Mouse (Mus musculus): Measurements from ENCODE around the gene Aurkc. TPM values are rescaled to one million over a fixed set of nuclear protein-coding genes. Genes with fewer than 3 reads are reported as not detected.
"Not testable (repeated sequence)": the region's sequence is repeated elsewhere in the genome, so short reads cannot be mapped to it uniquely, and the experiment has no call there.

The Aurkc gene
- not detected for total RNA-seq (2021)
- long read RNA-seq, experiment 1, result 0 reads
- long read RNA-seq, experiment 2, result 0 reads

DNA sequence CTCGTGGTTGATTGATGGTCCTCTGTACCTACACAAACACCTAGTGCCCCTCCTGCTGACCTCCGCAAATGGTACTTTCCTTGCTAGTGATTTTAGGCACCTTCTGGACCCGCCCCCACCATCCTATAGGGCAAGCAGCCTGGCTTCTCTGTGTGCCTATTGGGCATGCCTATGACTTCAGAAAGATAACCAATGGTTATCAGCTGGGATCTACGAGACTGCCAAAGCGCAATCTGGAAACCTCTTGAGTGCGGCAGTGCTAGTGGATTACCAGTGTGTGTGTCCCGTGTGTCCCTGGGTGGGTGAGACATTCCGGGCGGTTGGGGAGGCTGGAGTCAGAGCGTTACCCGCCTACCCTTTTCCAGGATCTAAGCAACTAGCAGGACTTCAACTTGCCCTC is at the start of gene Aurkc:
TSS of gene Aurkc (plus strand) at position 50 of the 400 bp plus-strand sequence.
- DNase-seq (ENCODE audit: low spot score in 2 of 2), result not testable (repeated sequence)

DNA sequence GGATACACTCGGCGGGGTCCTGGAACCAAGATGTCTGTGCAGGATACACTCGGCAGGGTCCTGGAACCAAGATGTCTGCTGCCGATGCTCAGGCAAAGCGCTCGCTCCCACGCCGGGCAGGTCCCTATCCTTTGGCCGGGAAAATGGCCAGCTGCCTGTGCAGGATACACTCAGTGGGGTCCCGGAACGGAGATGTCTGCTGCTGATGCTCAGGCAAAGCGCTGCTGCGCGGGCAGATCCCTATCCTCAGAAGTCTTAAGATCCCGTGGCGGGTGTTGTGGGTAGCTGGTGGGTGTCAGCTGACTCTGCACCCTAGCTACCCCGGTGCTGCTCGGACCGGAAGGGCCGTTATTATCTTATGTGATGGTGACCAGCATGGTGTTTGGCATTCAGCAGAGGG is 47.0 kb upstream of the Aurkc start:
- DNase-seq (ENCODE audit: low spot score in 2 of 2), result not testable (repeated sequence)

GRCm38 (mm10) chr7:6956576-6956975 is 38.5 kb upstream of the Aurkc start:
- no peak for DNase-seq (ENCODE audit: low spot score in 2 of 2)

- no peak for DNase-seq (ENCODE audit: low spot score in 2 of 2)
These were observed 36.5 kb upstream of the Aurkc start for GRCm38 (mm10) chr7:6958574-6958973.

DNA sequence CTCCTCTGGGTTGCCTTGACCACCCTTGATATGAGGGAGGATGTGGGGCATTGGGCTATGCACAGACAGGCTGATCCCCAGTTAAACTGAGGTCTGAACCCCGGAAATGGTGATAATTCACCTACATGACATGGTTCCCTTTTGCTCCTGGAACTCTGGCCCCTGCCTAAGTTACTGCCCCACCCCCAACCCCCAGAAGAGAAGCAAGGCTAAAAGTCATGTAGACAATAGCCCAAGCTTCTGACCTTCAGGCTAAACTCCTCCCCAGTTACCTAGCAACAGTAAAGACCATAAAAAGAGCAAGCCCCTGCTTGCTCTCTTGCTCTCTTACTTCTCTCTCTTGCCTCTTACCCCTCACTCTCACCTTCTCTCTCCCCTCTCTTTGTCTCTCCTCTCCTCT is 21.5 kb upstream of the Aurkc start:
- DNase-seq (ENCODE audit: low spot score in 2 of 2), result no peak

DNA sequence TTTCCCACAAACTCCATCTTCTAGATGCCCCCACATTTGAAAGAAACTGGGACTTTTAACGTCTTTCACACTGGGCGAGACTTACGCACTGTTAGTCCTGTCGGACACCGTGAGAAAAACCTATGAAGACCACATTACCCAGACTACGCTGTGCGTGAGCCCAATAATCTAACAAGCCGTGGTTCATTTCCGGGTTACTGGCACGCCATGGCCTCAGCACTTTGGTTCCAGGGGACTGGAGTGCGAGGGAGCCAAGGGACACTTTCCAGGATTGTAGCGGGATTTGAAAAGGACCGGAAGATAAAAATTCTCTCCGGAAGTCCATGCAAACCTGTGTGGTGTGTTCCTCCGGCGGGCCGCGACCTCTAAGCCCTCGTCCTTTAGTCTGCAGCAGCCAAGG is 18.2 kb upstream of the Aurkc start:
- DNase-seq (ENCODE audit: low spot score in 2 of 2), result no peak

DNA sequence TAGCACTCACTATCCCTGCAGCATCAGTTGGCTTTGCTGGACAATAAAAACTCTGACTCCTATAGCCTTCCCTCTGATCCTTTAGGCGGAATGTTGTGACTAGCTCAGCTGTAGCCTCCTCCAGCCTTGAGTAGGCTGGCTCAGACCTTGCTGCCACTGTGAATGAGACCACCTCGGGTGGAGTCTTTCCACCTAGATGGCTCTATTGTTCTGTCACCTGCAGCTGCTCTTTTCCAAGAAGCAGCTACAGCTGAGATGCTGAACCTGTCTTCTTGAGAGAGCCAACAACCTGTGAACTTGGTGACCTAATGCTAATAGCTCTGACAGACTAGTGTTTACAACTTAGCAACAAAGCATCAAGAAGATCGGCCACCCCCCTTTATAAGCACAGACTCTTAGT is 3.8 kb downstream of the Aurkc start:
- not testable (repeated sequence) for DNase-seq (ENCODE audit: low spot score in 2 of 2)

DNA sequence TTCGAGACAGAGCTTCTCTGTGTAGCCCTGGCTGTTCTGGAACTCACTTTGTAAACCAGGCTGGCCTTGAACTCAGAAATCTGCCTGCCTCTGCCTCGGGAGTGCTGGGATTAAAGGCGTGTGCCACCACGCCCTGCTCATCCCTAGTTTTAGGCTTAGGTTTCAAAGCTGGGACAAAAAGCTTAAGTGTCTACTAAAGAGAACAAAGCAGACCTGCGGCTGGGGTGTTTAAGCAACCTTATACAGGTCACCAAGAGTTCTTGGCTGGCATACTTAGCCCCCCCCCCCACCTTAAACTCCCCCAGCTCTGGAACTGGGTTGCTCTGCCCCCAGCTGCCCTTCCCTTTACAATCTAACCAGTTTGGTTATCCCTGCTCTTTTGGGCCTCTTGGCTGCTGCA is 10.3 kb downstream of the Aurkc start:
- not testable (repeated sequence) for DNase-seq (ENCODE audit: low spot score in 2 of 2)

DNA sequence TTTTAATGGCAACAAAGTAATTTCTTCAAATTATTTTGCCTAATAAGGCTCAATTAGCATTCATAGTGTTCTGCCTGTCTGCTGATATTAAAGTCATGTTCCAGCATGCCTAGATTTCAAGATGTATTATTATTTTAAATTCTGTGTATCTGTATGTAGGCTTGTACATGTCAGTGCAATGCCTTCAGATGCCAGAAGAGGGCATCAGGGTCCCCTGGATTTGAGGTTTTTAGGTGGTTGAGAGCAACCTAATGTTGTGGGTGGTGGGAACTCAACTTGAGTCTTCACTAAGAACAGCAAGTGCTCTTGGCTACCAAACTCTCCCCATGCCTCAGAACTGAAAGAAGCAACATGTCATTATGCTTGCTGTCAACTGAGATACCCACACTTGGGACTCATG is 32.3 kb downstream of the Aurkc start:
- no peak for DNase-seq (ENCODE audit: low spot score in 2 of 2)

DNA sequence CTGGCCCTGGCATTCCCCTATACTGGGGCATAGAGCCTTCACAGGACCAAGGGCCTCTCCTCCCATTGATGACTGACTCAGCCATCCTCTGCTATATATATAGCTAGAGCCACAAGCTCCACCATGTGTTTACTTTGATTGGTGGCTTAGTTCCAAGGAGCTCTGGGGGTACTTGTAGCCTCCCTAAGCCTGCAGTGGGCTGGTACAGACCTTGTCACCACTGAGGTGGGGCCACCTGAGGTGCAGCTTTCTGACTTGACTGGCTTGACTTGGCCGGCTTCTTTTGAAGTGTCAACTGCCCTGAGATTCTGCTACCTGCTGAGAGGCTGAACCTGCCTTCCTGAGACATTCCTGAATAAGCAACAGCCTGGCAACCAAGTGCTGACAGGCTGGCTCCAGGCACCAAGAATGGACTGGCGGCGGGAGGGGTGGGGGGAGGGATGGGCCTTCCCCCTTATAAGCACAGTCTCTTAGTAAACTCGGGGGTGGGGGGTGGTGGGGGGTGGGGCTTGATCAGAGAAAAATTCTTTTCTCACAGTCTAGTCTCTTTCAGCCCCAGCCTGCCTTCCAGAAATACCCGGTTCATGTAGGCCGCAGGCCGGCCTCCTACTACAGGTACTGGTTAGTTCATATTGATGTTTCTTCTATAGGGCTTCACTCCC is 54.7 kb downstream of the Aurkc start:
- DNase-seq (ENCODE audit: low spot score in 2 of 2), result not testable (repeated sequence)

Other genes starting within 250 kb of the Aurkc start
- 10 to 100 TPM; 11.8 to 16.1 TPM for gene Zfp954, start 126.2 kb downstream of the Aurkc start, total RNA-seq (2021)
- under 1 TPM; 0.77 to 0.96 TPM for gene Zfp773, start 141.5 kb downstream of the Aurkc start, total RNA-seq (2021)
- 1 to 10 TPM; 3.1 to 3.2 TPM for gene Zfp418, start 176.0 kb downstream of the Aurkc start, total RNA-seq (2021)
- 1 to 10 TPM; 4.0 to 4.8 TPM for gene Zfp772, start 214.7 kb downstream of the Aurkc start, total RNA-seq (2021)

Data from adrenal gland, adult 18-20 months (tissue).